Mouse (Mus musculus) midbrain, embryonic 11.5 days (tissue): ENCODE data around the gene Fcer1g. TPM values are rescaled to one million over a fixed set of nuclear protein-coding genes. Genes with fewer than 3 reads are reported as not detected.

ENCODE experiments used
- ATAC-seq: fragments of 200-750 bp; cut with Nextera tagmentation; 2 replicates; pipeline ENCODE4 v1.8.0; 2017; ENCODE audit warnings: moderate TSS enrichment, moderate library complexity; ENCODE audit not compliant: low FRiP score
- DNase-seq: peaks from one replicate; pipeline ENCODE4 v3.0.0; 2015; ENCODE audit warnings: low spot score; ENCODE audit errors: missing footprints
- H3K27ac ChIP-seq: fragments of 300-500 bp; sonication (generic); 2 replicates; pipeline ENCODE4 v1.5.1; 2014; ENCODE audit warnings: low read depth, low read length
- H3K27me3 ChIP-seq: fragments of 300-500 bp; sonication (generic); 2 replicates; pipeline ENCODE4 v1.6.1; 2014; ENCODE audit warnings: mild to moderate bottlenecking, low read length, moderate library complexity, mixed read lengths; ENCODE audit not compliant: control insufficient read depth, insufficient read depth
- H3K36me3 ChIP-seq: fragments of 300-500 bp; sonication (generic); 2 replicates; pipeline ENCODE4 v1.6.1; 2014; ENCODE audit warnings: mild to moderate bottlenecking, low read length, moderate library complexity, mixed read lengths; ENCODE audit not compliant: control insufficient read depth, insufficient read depth
- H3K4me1 ChIP-seq: fragments of 300-500 bp; sonication (generic); 2 replicates; pipeline ENCODE4 v1.6.1; 2014; ENCODE audit warnings: low read length; ENCODE audit not compliant: control insufficient read depth, insufficient read depth
- H3K4me2 ChIP-seq: fragments of 300-500 bp; sonication (generic); 2 replicates; pipeline ENCODE4 v1.6.1; 2014; ENCODE audit warnings: mild to moderate bottlenecking, moderate library complexity
- H3K4me3 ChIP-seq: fragments of 300-500 bp; sonication (generic); 2 replicates; pipeline ENCODE4 v1.5.1; 2014; ENCODE audit warnings: low read depth, low read length
- H3K9ac ChIP-seq: fragments of 300-500 bp; sonication (generic); 2 replicates; pipeline ENCODE4 v1.6.1; 2014; ENCODE audit warnings: low read length
- H3K9me3 ChIP-seq: fragments of 300-500 bp; sonication (generic); 2 replicates; pipeline ENCODE4 v1.6.1; 2016; ENCODE audit warnings: low read length; ENCODE audit not compliant: control insufficient read depth
- WGBS: fragments of 180-500 bp; shearing (Covaris S2); extraction: QIAGEN DNeasy Blood & Tissue Kit; methylation state at CpG from one replicate; pipeline ENCODE4 v1.1.7; 2014; 5-methylcytosine and 5-hydroxymethylcytosine counted together
- polyA plus RNA-seq: library from polyadenylated mRNA; unstranded; fragments of >200 nt; fragmentation: Nextera tagmentation; extraction: Ambion mirVana; gene quantifications from 2 replicates; pipeline ENCODE4 v1.2.1, GENCODE M21; 2014

Fcer1g gene
- polyA plus RNA-seq, 1 experiment from 2014 or later, result 27.3 TPM

- H3K4me1 ChIP-seq, result peaks cover 6% of the 10 kb centered on the region
- no peak for DNase-seq
- H3K36me3 ChIP-seq, result peaks cover 5% of the 10 kb centered on the region; the same call in 1 of the 2 replicates
- H3K4me2 ChIP-seq, result no peak overlapping the region
- H3K27me3 ChIP-seq, result no peaks in the 10 kb centered on the region
- ATAC-seq, result no peak
- H3K4me3 ChIP-seq, result no peak overlapping the region
- 89% methylated on average over 18 of the region's 18 CpGs for WGBS
- H3K27ac ChIP-seq, result no peak overlapping the region
- no peaks in the 10 kb centered on the region for H3K9me3 ChIP-seq
- H3K9ac ChIP-seq, result no peak overlapping the region
Observed at GRCm38 (mm10) chr1:171216241-171216955, 17.8 kb downstream of the Fcer1g start.

GRCm38 (mm10) chr1:171213801-171214496 is 20.2 kb downstream of the Fcer1g start, which contains the start of gene Nr1i3:
Gene Nr1i3 (plus strand): TSS chr1:171213970.
- no peaks in the 10 kb centered on the region for H3K4me1 ChIP-seq
- peaks cover 2% of the 10 kb centered on the region; the same call in 1 of the 2 replicates for H3K36me3 ChIP-seq
- no peak for ATAC-seq
- no peaks in the 10 kb centered on the region for H3K9me3 ChIP-seq
- no peak within 1 kb of the TSS for H3K9ac ChIP-seq
- no peak within 1 kb of the TSS for H3K4me2 ChIP-seq
- H3K27me3 ChIP-seq, result no peaks in the 10 kb centered on the region; the same call in 1 of the 2 replicates
- DNase-seq, result no peak
- no peak within 1 kb of the TSS for H3K4me3 ChIP-seq
- no peak within 1 kb of the TSS for H3K27ac ChIP-seq
- WGBS, result 66% methylated on average over 10 of the region's 10 CpGs

GRCm38 (mm10) chr1:171212854-171213253 is 21.3 kb downstream of the Fcer1g start:
- Histone ChIP-seq H3K9me3 (no peaks in the 10 kb centered on the region), H3K27me3 (no peaks in the 10 kb centered on the region; the same call in 1 of the 2 replicates), H3K9ac (no peak overlapping the region), H3K4me1 (no peaks in the 10 kb centered on the region), H3K4me2 (no peak overlapping the region), H3K4me3 (no peak overlapping the region), H3K27ac (no peak overlapping the region), H3K36me3 (no peaks in the 10 kb centered on the region)
- no peak for DNase-seq
- 33% methylated on average over 3 of the region's 3 CpGs for WGBS
- no peak for ATAC-seq

- H3K9ac ChIP-seq, result no peak overlapping the region
- DNase-seq, result no peak
- 24% methylated on average over 4 of the region's 4 CpGs for WGBS
- H3K4me3 ChIP-seq, result no peak overlapping the region
- ATAC-seq, result no peak
- H3K36me3 ChIP-seq, result no peaks in the 10 kb centered on the region
- H3K27ac ChIP-seq, result no peak overlapping the region
- no peaks in the 10 kb centered on the region for H3K4me1 ChIP-seq
- no peaks in the 10 kb centered on the region; the same call in 1 of the 2 replicates for H3K27me3 ChIP-seq
- no peaks in the 10 kb centered on the region for H3K9me3 ChIP-seq
- no peak overlapping the region for H3K4me2 ChIP-seq
Observed at GRCm38 (mm10) chr1:171209409-171209808, 24.8 kb downstream of the Fcer1g start.

GRCm38 (mm10) chr1:171205704-171206493 is 28.3 kb downstream of the Fcer1g start:
- 79% methylated on average over 6 of the region's 6 CpGs for WGBS
- ATAC-seq (no peak), DNase-seq (no peak)
- H3K4me2 ChIP-seq, result no peak overlapping the region
- no peaks in the 10 kb centered on the region; the same call in 1 of the 2 replicates for H3K27me3 ChIP-seq
- no peaks in the 10 kb centered on the region for H3K4me1 ChIP-seq
- no peaks in the 10 kb centered on the region for H3K9me3 ChIP-seq
- no peak overlapping the region for H3K9ac ChIP-seq
- no peaks in the 10 kb centered on the region for H3K36me3 ChIP-seq
- H3K27ac ChIP-seq, result no peak overlapping the region
- H3K4me3 ChIP-seq, result no peak overlapping the region

GRCm38 (mm10) chr1:171204249-171204644 is 29.9 kb downstream of the Fcer1g start:
- ATAC-seq, result no peak
- H3K4me3 ChIP-seq, result no peak overlapping the region
- no peak for DNase-seq
- H3K36me3 ChIP-seq, result no peaks in the 10 kb centered on the region
- H3K27ac ChIP-seq, result no peak overlapping the region
- 78% methylated on average over 7 of the region's 7 CpGs for WGBS
- no peaks in the 10 kb centered on the region for H3K9me3 ChIP-seq
- no peak overlapping the region for H3K4me2 ChIP-seq
- H3K9ac ChIP-seq, result no peak overlapping the region
- H3K4me1 ChIP-seq, result no peaks in the 10 kb centered on the region
- H3K27me3 ChIP-seq, result no peaks in the 10 kb centered on the region

- H3K36me3 ChIP-seq, result no peaks in the 10 kb centered on the region
- H3K9me3 ChIP-seq, result no peaks in the 10 kb centered on the region
- no peaks in the 10 kb centered on the region for H3K27me3 ChIP-seq
- no peak overlapping the region for H3K27ac ChIP-seq
- H3K4me2 ChIP-seq, result no peak overlapping the region
- WGBS, result 61% methylated on average over 9 of the region's 11 CpGs
- no peaks in the 10 kb centered on the region for H3K4me1 ChIP-seq
- no peak overlapping the region for H3K4me3 ChIP-seq
- ATAC-seq (no peak), DNase-seq (no peak)
- no peak overlapping the region for H3K9ac ChIP-seq
Observed at GRCm38 (mm10) chr1:171203471-171204248, 30.5 kb downstream of the Fcer1g start.

- H3K27ac ChIP-seq, result no peak overlapping the region
- peaks cover 5% of the 10 kb centered on the region; the same call in 1 of the 2 replicates for H3K27me3 ChIP-seq
- H3K4me1 ChIP-seq, result peaks cover 2% of the 10 kb centered on the region; the same call in 1 of the 2 replicates
- H3K9ac ChIP-seq, result no peak overlapping the region
- H3K4me2 ChIP-seq, result no peak overlapping the region
- H3K9me3 ChIP-seq, result no peaks in the 10 kb centered on the region
- no peaks in the 10 kb centered on the region for H3K36me3 ChIP-seq
- H3K4me3 ChIP-seq, result no peak overlapping the region
- ATAC-seq, result no peak
- WGBS, result 100% methylated on average over 1 of the region's 1 CpGs
- DNase-seq, result peak; percentile 62
Observed at GRCm38 (mm10) chr1:171200769-171201168, 33.4 kb downstream of the Fcer1g start.
